Mouse (Mus musculus) spleen, adult 2 months (tissue): ENCODE data around the gene Rnf207. TPM values are rescaled to one million over a fixed set of nuclear protein-coding genes. Genes with fewer than 3 reads are reported as not detected.
A peak's percentile ranks its signal among the peaks of the same experiment; 100 is the strongest.

Source experiments
- DNase-seq, 2 experiments: peaks; one replicate each; pipeline versions ENCODE4 v3.0.0 to v3.0.0-alpha.2; 2012 to 2021; ENCODE audit warnings: low spot score in 2 of 2, low read depth in 1 of 2
- H3K27ac ChIP-seq: fragments of 200-500 bp; 2 replicates; pipeline ENCODE4 v1.5.1; 2012; ENCODE audit warnings: low read length, inconsistent platforms; ENCODE audit not compliant: insufficient read depth
- H3K27me3 ChIP-seq: fragments of 200-500 bp; 2 replicates; pipeline ENCODE4 v1.6.1; 2012; ENCODE audit warnings: mild to moderate bottlenecking, moderate library complexity, low read length, inconsistent platforms; ENCODE audit not compliant: control insufficient read depth, insufficient read depth
- H3K36me3 ChIP-seq: fragments of 200-500 bp; 2 replicates; pipeline ENCODE4 v1.6.1; 2012; ENCODE audit warnings: mild to moderate bottlenecking, low read length, inconsistent platforms; ENCODE audit not compliant: control insufficient read depth, insufficient read depth
- H3K4me1 ChIP-seq: fragments of 200-500 bp; 2 replicates; pipeline ENCODE4 v1.6.1; 2011; ENCODE audit warnings: inconsistent platforms; ENCODE audit not compliant: control insufficient read depth, insufficient read depth, insufficient read length
- H3K4me3 ChIP-seq: fragments of 200-500 bp; 2 replicates; pipeline ENCODE4 v1.5.1; 2011; ENCODE audit warnings: mild to moderate bottlenecking, inconsistent platforms; ENCODE audit not compliant: insufficient read depth, insufficient read length; ENCODE audit errors: extremely low read depth
- CTCF ChIP-seq: fragments of 200-500 bp; IDR thresholded peaks from 2 replicates; pipeline ENCODE4 v1.5.1; 2011; ENCODE audit warnings: mild to moderate bottlenecking, inconsistent platforms; ENCODE audit not compliant: insufficient read depth, insufficient read length, insufficient replicate concordance; ENCODE audit errors: extremely low read depth
- POLR2A ChIP-seq: fragments of 200-500 bp; IDR thresholded peaks from 2 replicates; pipeline ENCODE4 v1.6.1; 2011; ENCODE audit warnings: low read depth, low read length, inconsistent platforms
- WGBS: fragments of 180-500 bp; shearing (Covaris S2); methylation state at CpG from one replicate; pipeline ENCODE4 v1.1.7; 2018; 5-methylcytosine and 5-hydroxymethylcytosine counted together
- polyA plus RNA-seq: library from polyadenylated mRNA; depleted of rRNA; stranded (reverse); fragments of >200 nt; gene quantifications from 2 replicates; pipeline ENCODE4 v1.2.3, GENCODE M21; 2012

The Rnf207 gene
- polyA plus RNA-seq, 1 experiment, result 0.08 TPM

DNA sequence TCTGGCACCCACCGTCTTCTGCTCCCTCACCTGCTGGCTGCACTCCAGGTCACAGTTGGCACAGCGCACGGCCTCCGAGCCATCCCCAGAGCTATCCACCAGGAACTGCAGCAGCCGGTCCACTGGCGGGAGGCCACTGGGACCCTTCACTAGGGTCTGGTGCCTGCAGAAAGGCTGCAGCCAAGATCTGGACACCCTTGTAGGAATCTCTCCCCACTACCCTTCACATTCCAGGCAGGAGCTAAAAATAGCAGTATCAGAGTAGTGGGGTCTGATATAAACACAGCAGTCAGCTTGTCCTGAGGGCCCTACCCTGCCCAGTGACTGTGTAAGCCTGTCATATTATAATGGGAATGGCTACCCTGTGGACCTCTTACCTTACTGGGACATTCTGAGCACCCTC lies 1.2 kb downstream of the Rnf207 start:
- Histone ChIP-seq H3K27ac (no peak overlapping the region), H3K4me1 (no peaks in the 10 kb centered on the region), H3K4me3 (no peak overlapping the region), H3K27me3 (peaks cover 17% of the 10 kb centered on the region), H3K36me3 (no peaks in the 10 kb centered on the region)
- TF ChIP-seq POLR2A, result no peak
- no peak for TF ChIP-seq CTCF
- no peak for DNase-seq
- 89% methylated on average over 6 of the region's 6 CpGs for WGBS

- H3K27me3 ChIP-seq, result peaks cover 20% of the 10 kb centered on the region
- no peak for DNase-seq
- no peaks in the 10 kb centered on the region for H3K36me3 ChIP-seq
- no peak for TF ChIP-seq CTCF
- TF ChIP-seq POLR2A, result no peak
- H3K4me3 ChIP-seq, result no peak overlapping the region
- H3K4me1 ChIP-seq, result no peaks in the 10 kb centered on the region
- WGBS, result 3% methylated on average over 43 of the region's 43 CpGs
- no peak overlapping the region for H3K27ac ChIP-seq
These were observed 3.1 kb downstream of the Rnf207 start for GRCm38 (mm10) chr4:152315498-152316213.

DNA sequence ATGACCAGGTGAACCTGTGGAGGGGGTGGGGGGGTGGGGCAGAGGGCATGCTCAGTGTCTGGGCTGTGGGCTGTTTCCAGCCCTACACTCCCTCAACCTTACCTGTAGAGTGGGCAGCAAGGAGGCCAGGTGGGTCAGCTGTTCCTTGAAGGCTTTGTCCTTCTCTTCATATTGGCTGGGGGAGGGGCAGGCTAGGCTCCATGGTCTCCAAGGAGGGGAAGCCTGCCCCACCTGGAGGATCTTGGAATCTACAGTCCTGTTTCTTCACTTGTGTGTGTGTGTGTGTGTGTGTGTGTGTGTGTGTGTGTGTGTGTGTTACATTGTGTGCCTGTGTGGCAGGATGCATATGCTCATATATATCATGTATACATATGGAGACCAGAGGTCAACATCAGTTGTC lies 4.9 kb downstream of the Rnf207 start:
- no peaks in the 10 kb centered on the region for H3K4me1 ChIP-seq

DNA sequence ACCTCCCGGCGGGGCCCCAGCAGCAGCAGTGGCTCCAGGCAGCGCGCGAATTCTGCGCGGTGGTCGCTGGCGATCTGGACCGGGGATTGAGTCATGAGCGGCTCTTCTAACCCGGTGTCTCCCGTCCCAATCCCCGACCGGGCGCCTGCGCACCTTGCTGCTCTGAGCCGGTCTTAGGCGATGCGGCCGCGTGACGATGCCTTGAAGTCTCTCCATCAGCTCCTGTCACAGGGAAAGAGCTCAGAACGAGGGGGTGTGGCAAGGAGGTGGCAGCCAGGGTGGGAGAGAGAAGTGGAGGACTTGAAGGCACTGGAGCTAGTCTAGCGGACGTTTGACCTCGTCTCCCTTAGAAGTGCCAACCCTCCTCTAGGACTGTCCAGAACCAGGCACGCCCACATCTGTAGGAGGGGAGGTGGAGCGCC lies 5.6 kb downstream of the Rnf207 start:
- Histone ChIP-seq H3K27me3 (peaks cover 20% of the 10 kb centered on the region), H3K4me1 (no peaks in the 10 kb centered on the region), H3K27ac (no peak overlapping the region), H3K36me3 (no peaks in the 10 kb centered on the region), H3K4me3 (peak overlapping the region; percentile 14; the same call in 1 of the 2 replicates)
- WGBS, result under 1% methylated on average over 29 of the region's 29 CpGs
- DNase-seq, result no peak
- no peak for TF ChIP-seq CTCF
- TF ChIP-seq POLR2A, result no peak

More for the DNA sequence above, 4.9 kb downstream of the Rnf207 start:
- Histone ChIP-seq H3K27me3 (peaks cover 20% of the 10 kb centered on the region), H3K36me3 (no peaks in the 10 kb centered on the region), H3K4me3 (no peak overlapping the region), H3K27ac (no peak overlapping the region)
- TF ChIP-seq CTCF, result no peak
- no peak for TF ChIP-seq POLR2A
- DNase-seq, result no peak

DNA sequence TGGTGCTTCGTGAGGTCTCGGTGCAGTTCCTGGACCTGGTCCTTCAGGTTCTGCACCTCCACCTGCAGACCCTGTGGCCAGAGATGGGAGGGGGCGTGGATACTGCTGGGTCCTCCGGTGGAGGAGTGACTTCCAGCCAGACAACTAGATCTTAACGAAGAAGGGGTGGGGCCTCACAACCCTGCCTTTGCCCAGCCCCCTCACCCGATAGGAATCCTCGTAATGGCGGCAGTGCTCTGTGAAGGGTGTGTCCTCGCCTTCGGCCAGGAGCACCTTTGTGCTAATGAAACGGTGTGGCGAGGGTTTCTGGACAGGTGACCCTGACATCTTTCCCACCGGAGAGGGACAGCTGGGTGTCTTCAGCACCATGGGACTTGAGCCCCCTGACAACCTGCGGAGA lies 6.6 kb downstream of the Rnf207 start:
- Histone ChIP-seq H3K4me1 (no peaks in the 10 kb centered on the region), H3K27me3 (peaks cover 20% of the 10 kb centered on the region), H3K36me3 (0 out of 2 replicates have a peak, but pooled peaks cover 1% of the 10 kb centered on the region), H3K4me3 (no peak overlapping the region), H3K27ac (no peak overlapping the region)
- TF ChIP-seq POLR2A (no peak), CTCF (no peak)
- no peak for DNase-seq
- WGBS, result 20% methylated on average over 14 of the region's 14 CpGs

DNA sequence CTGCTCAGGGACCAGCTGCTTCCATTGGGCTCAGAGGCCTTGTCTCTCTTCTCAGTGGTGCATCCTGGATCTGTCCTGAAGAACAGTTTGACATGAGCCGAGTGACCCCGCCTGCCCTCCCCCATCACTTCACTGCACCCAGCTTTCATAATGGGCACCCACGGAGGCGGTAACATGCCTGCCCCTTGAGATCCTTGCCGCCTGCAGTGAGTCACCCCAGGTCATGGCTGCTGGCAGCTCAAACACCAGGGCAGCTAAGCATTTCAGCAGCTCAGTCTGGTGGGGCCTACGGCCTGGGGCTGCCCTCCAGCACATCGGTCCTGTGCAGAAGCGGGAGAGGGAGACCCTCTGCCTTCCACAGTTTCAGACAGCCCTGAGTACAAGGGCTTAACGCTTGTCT lies 11.3 kb downstream of the Rnf207 start:
- 91% methylated on average over 9 of the region's 9 CpGs for WGBS
- Histone ChIP-seq H3K4me3 (no peak overlapping the region), H3K4me1 (no peaks in the 10 kb centered on the region), H3K36me3 (peaks cover 18% of the 10 kb centered on the region), H3K27me3 (peaks cover 2% of the 10 kb centered on the region; the same call in 1 of the 2 replicates), H3K27ac (no peak overlapping the region)
- DNase-seq, result no peak
- TF ChIP-seq POLR2A, result no peak
- TF ChIP-seq CTCF, result no peak

DNA sequence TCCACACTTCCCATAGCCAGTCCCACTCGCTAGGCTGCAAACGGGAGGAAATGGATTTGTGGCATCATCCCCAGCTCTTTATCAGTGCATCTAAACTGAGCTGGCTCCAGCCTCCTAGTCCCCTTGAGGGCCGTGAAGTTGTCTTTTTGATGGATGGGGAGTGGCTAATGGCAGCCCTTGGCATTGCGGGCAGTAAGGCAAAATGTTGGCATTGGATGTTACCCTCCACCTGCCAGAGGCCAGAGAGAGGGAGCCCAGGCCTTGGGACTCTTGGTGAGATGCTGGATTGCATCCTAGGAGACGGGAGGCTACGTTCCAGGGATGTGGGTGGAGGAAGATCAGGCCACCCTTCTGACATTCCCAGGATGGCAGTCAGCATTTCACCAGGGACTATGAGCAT lies 12.8 kb downstream of the Rnf207 start:
- TF ChIP-seq CTCF, result no peak
- no peak for TF ChIP-seq POLR2A
- peaks cover 22% of the 10 kb centered on the region for H3K36me3 ChIP-seq
- DNase-seq, result no peak
- no peak overlapping the region for H3K27ac ChIP-seq
- no peaks in the 10 kb centered on the region for H3K4me1 ChIP-seq
- H3K27me3 ChIP-seq, result no peaks in the 10 kb centered on the region
- no peak overlapping the region for H3K4me3 ChIP-seq
- 95% methylated on average over 6 of the region's 6 CpGs for WGBS
